Mouse (Mus musculus) splenic B cell, adult 2 months (primary cell): ENCODE results near the gene Ccdc22.

Experiments
- DNase-seq: peaks from one replicate; pipeline ENCODE4 v3.0.0-alpha.2; 2011; ENCODE audit warnings: low read depth, low spot score
- H3K27me3 ChIP-seq: 2 replicates; pipeline ENCODE4 v1.6.1; 2012; ENCODE audit warnings: mild to moderate bottlenecking, low read length, moderate library complexity, mixed read lengths; ENCODE audit not compliant: control insufficient read depth, poor library complexity, insufficient read depth, severe bottlenecking
- H3K36me3 ChIP-seq: 2 replicates; pipeline ENCODE4 v1.6.1; 2012; ENCODE audit warnings: mild to moderate bottlenecking, low read length, moderate library complexity, mixed read lengths; ENCODE audit not compliant: control insufficient read depth, poor library complexity, insufficient read depth, severe bottlenecking

Ccdc22 gene

GRCm38 (mm10) chrX:7553474-7553873 is 51.8 kb downstream of the Ccdc22 start:
- DNase-seq = no peak
- Histone ChIP-seq H3K27me3 (no peaks in the 10 kb centered on the region), H3K36me3 (no peaks in the 10 kb centered on the region)
